Mouse (Mus musculus): ENCODE data around the gene 1700016D06Rik. TPM values are rescaled to one million over a fixed set of nuclear protein-coding genes. Genes with fewer than 3 reads are reported as not detected.
A peak's percentile ranks its signal among the peaks of the same experiment; 100 is the strongest.

The 1700016D06Rik gene
- polyA plus RNA-seq, 1 experiment from 2014 or later, result not detected

- CTCF ChIA-PET, result no interaction called here
These were observed 65.2 kb downstream of the 1700016D06Rik start, which contains the start of gene Ankrd10 for GRCm38 (mm10) chr8:11635611-11636081. Gene Ankrd10, minus strand, starts transcription at chr8:11635757.

GRCm38 (mm10) chr8:11635012-11635577 is 65.8 kb downstream of the 1700016D06Rik start:
- CTCF ChIA-PET, result no interaction called here
- ATAC-seq (peak; percentile 45), DNase-seq (ENCODE audit: low read depth, low spot score) (no peak)
- no peak for TF ChIP-seq CTCF (IDR thresholded peaks at IDR 0.05)
- in situ Hi-C loops (cut with MboI; ENCODE audit: low pct_unique_long_range_greater_than_20kb), result no loop called here
- POLR2A ChIA-PET, result interaction anchor here (0.9 to 1.3 kb wide), 3 partner anchors 57 to 66 kb away, joined by 4 read pairs; partner anchors contain the start of gene 1700016D06Rik
- H3K27me3 ChIP-seq, result no peaks in the 10 kb centered on the region

More at GRCm38 (mm10) chr8:11635611-11636081, 65.2 kb downstream of the 1700016D06Rik start, which contains the start of gene Ankrd10:
- peak; percentile 83 for DNase-seq (ENCODE audit: low read depth, low spot score)
- POLR2A ChIA-PET, result interaction anchor here (0.9 to 1.1 kb wide), 2 partner anchors 56 to 66 kb away, joined by 4 read pairs; partner anchors contain the start of gene 1700016D06Rik
- no peaks in the 10 kb centered on the region for H3K27me3 ChIP-seq
- no peak for TF ChIP-seq CTCF (IDR thresholded peaks at IDR 0.05)
- in situ Hi-C loops (cut with MboI; ENCODE audit: low pct_unique_long_range_greater_than_20kb), result no loop called here
- peak; percentile 79 for ATAC-seq

GRCm38 (mm10) chr8:11634331-11635011 is 66.4 kb downstream of the 1700016D06Rik start:
- no peak for DNase-seq (ENCODE audit: low read depth, low spot score)
- POLR2A ChIA-PET, result interaction anchor here (1.3 kb wide), 1 partner anchor 67 kb away, joined by 4 read pairs; the partner anchor contains the start of gene 1700016D06Rik
- in situ Hi-C loops (cut with MboI; ENCODE audit: low pct_unique_long_range_greater_than_20kb), result no loop called here
- no peak for ATAC-seq
- TF ChIP-seq CTCF (IDR thresholded peaks at IDR 0.05), result no peak
- CTCF ChIA-PET, result interaction anchor here (1.1 kb wide), 1 partner anchor 15 kb away, joined by 4 read pairs; no protein-coding TSS in a partner anchor
- H3K27me3 ChIP-seq, result no peaks in the 10 kb centered on the region

GRCm38 (mm10) chr8:11633414-11633813 is 67.4 kb downstream of the 1700016D06Rik start:
- no peak for TF ChIP-seq CTCF (IDR thresholded peaks at IDR 0.05)
- H3K27me3 ChIP-seq, result no peaks in the 10 kb centered on the region
- POLR2A ChIA-PET, result interaction anchor here (0.6 to 1.3 kb wide), 3 partner anchors 68 to 1010 kb away, joined by 3 to 5 read pairs (median 4); partner anchors contain the start of gene 1700016D06Rik
- in situ Hi-C loops (cut with MboI; ENCODE audit: low pct_unique_long_range_greater_than_20kb), result no loop called here
- DNase-seq (ENCODE audit: low read depth, low spot score) (peak; percentile 80), ATAC-seq (peak; percentile 6)
- CTCF ChIA-PET, result interaction anchor here (1.1 kb wide), 1 partner anchor 14 kb away, joined by 4 read pairs; no protein-coding TSS in a partner anchor

- H3K27me3 ChIP-seq, result no peaks in the 10 kb centered on the region
- DNase-seq (ENCODE audit: low read depth, low spot score), result no peak
- CTCF ChIA-PET, result interaction anchor here (1.0 kb wide), 1 partner anchor 13 kb away, joined by 3 read pairs; no protein-coding TSS in a partner anchor
- POLR2A ChIA-PET, result interaction anchor here (1.8 kb wide), 1 partner anchor 59 kb away, joined by 4 read pairs; no protein-coding TSS in a partner anchor
- TF ChIP-seq CTCF (IDR thresholded peaks at IDR 0.05), result no peak
- no peak for ATAC-seq
- in situ Hi-C loops (cut with MboI; ENCODE audit: low pct_unique_long_range_greater_than_20kb), result no loop called here
These were observed 68.5 kb downstream of the 1700016D06Rik start for GRCm38 (mm10) chr8:11632406-11632805.

- in situ Hi-C loops (cut with MboI; ENCODE audit: low pct_unique_long_range_greater_than_20kb), result no loop called here
- ChIA-PET POLR2A (no interaction called here), CTCF (interaction anchor here (0.7 to 1.3 kb wide), 4 partner anchors 9 to 128 kb away, joined by 3 read pairs; no protein-coding TSS in a partner anchor)
- ATAC-seq, result no peak
- no peak for TF ChIP-seq CTCF (IDR thresholded peaks at IDR 0.05)
- DNase-seq (ENCODE audit: low read depth, low spot score), result no peak
- no peaks in the 10 kb centered on the region for H3K27me3 ChIP-seq
These were observed 71.7 kb downstream of the 1700016D06Rik start for GRCm38 (mm10) chr8:11629206-11629605.

- ATAC-seq (no peak), DNase-seq (ENCODE audit: low read depth, low spot score) (no peak)
- no peak for TF ChIP-seq CTCF (IDR thresholded peaks at IDR 0.05)
- in situ Hi-C loops (cut with MboI; ENCODE audit: low pct_unique_long_range_greater_than_20kb), result no loop called here
- H3K27me3 ChIP-seq, result no peaks in the 10 kb centered on the region
- ChIA-PET CTCF (no interaction called here), POLR2A (interaction anchor here (1.8 kb wide), 1 partner anchor 10 kb away, joined by 7 read pairs; no protein-coding TSS in a partner anchor)
These were observed 72.2 kb downstream of the 1700016D06Rik start for GRCm38 (mm10) chr8:11628506-11629132.

- ChIA-PET CTCF (interaction anchor here (0.8 to 2.4 kb wide), 2 partner anchors 11 to 72 kb away, joined by 3 to 14 read pairs; no protein-coding TSS in a partner anchor), POLR2A (interaction anchor here (0.6 to 1.8 kb wide), 3 partner anchors 9 to 346 kb away, joined by 3 to 7 read pairs (median 3); no protein-coding TSS in a partner anchor)
- in situ Hi-C loops (cut with MboI; ENCODE audit: low pct_unique_long_range_greater_than_20kb), result no loop called here
- TF ChIP-seq CTCF (IDR thresholded peaks at IDR 0.05), result no peak
- no peaks in the 10 kb centered on the region for H3K27me3 ChIP-seq
- ATAC-seq (no peak), DNase-seq (ENCODE audit: low read depth, low spot score) (no peak)
These were observed 73.1 kb downstream of the 1700016D06Rik start for GRCm38 (mm10) chr8:11627717-11628116.

GRCm38 (mm10) chr8:11625084-11625483 is 75.8 kb downstream of the 1700016D06Rik start:
- ChIA-PET POLR2A (no interaction called here), CTCF (interaction anchor here (1.2 to 1.4 kb wide), 2 partner anchors 9 to 10 kb away, joined by 4 to 5 read pairs; no protein-coding TSS in a partner anchor)
- in situ Hi-C loops (cut with MboI; ENCODE audit: low pct_unique_long_range_greater_than_20kb), result no loop called here
- no peak for DNase-seq (ENCODE audit: low read depth, low spot score)
- no peak for ATAC-seq
- no peak for TF ChIP-seq CTCF (IDR thresholded peaks at IDR 0.05)
- no peaks in the 10 kb centered on the region for H3K27me3 ChIP-seq

- no peaks in the 10 kb centered on the region for H3K27me3 ChIP-seq
- in situ Hi-C loops (cut with MboI; ENCODE audit: low pct_unique_long_range_greater_than_20kb), result loop anchor here (5.0 kb wide), 2 partner anchors 78 to 112 kb away; no protein-coding TSS in a partner anchor
These were observed 81.8 kb downstream of the 1700016D06Rik start for GRCm38 (mm10) chr8:11619091-11619490.

More at GRCm38 (mm10) chr8:11619091-11619490, 81.8 kb downstream of the 1700016D06Rik start:
- no peak for ATAC-seq
- TF ChIP-seq CTCF (IDR thresholded peaks at IDR 0.05), result no peak
- POLR2A ChIA-PET, result interaction anchor here (1.7 kb wide), 1 partner anchor 8 kb away, joined by 7 read pairs; no protein-coding TSS in a partner anchor
- CTCF ChIA-PET, result interaction anchor here (0.8 to 3.6 kb wide), 8 partner anchors 8 to 112 kb away, joined by 3 to 14 read pairs (median 4); partner anchors contain the start of gene Cars2
- DNase-seq (ENCODE audit: low read depth, low spot score), result no peak

Data from Patski (cell line).